Mouse (Mus musculus): ENCODE results near the gene Gpr162. TPM values are rescaled to one million over a fixed set of nuclear protein-coding genes. Genes with fewer than 3 reads are reported as not detected.

Gene Gpr162
- polyA plus RNA-seq, 1 experiment from 2014 or later: 3.4 TPM

GRCm38 (mm10) chr6:124879390-124879789, 15.6 kb upstream of the Gpr162 start:
- no peak overlapping the region for H3K4me3 ChIP-seq (replicated peaks)
- no peak for ATAC-seq (ENCODE audit: insufficient number of reproducible peaks, low FRiP score, low TSS enrichment, low read depth)
- no peaks in the 10 kb centered on the region for H3K9me3 ChIP-seq (replicated peaks)
- WGBS: 49% methylated on average over 6 of the region's 6 CpGs
- H3K27ac ChIP-seq (replicated peaks): no peak overlapping the region
- no peaks in the 10 kb centered on the region for H3K4me1 ChIP-seq
- H3K36me3 ChIP-seq: no peaks in the 10 kb centered on the region
- H3K9ac ChIP-seq: no peak overlapping the region
- no peaks in the 10 kb centered on the region for H3K27me3 ChIP-seq
- no peak overlapping the region for H3K4me2 ChIP-seq (replicated peaks)

DNA sequence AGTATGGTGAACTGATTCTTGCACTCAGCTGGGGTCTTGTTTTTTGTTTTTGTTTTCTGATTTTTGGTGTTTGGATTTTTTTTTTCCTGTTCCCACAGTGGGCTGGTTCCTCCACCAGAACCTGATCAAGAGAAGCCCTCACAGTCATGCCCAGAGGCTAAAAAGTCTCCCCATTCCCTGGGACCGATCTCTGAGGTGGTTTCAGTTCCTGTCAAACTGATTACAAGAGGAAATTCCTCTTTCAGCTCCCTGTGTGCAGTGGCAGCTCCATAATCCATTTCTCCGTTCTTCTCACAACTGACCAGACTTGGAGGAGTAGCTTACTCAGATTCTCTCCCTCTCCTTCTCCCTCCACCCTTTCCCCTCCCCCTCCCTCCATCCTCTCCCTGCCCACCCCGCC, 10.6 kb upstream of the Gpr162 start:
- no peaks in the 10 kb centered on the region for H3K4me1 ChIP-seq
- H3K4me3 ChIP-seq (replicated peaks): no peak overlapping the region
- no peaks in the 10 kb centered on the region for H3K9me3 ChIP-seq (replicated peaks)
- H3K27ac ChIP-seq (replicated peaks): no peak overlapping the region
- 25% methylated on average over 3 of the region's 3 CpGs for WGBS
- H3K27me3 ChIP-seq: no peaks in the 10 kb centered on the region
- no peaks in the 10 kb centered on the region for H3K36me3 ChIP-seq
- no peak overlapping the region for H3K9ac ChIP-seq
- H3K4me2 ChIP-seq (replicated peaks): no peak overlapping the region
- no peak for ATAC-seq (ENCODE audit: insufficient number of reproducible peaks, low FRiP score, low TSS enrichment, low read depth)

DNA sequence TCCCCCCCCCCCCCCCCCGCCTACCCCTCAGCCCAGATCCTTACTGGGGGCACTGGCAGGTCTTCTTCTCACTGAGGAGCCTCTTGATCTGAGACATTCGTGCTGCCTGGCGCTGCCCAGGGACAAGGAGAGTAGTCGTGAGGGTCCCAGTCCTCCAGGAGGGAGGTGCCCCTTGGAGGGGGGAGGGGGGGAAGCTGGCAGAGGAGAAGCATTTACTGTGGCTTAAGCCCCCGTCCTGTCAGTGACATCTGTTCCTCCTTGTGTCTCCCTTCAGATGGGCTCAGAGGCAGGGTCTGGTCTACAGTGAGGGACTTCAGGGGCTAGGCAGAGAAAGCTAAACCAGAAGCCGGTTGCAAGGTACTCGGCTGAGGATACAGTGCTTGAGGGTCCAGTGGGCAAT, 2.8 kb upstream of the Gpr162 start:
- Histone ChIP-seq H3K4me2 (replicated peaks) (no peak overlapping the region), H3K9ac (no peak overlapping the region), H3K9me3 (replicated peaks) (no peaks in the 10 kb centered on the region), H3K36me3 (no peaks in the 10 kb centered on the region), H3K4me1 (peaks cover 27% of the 10 kb centered on the region), H3K4me3 (replicated peaks) (no peak overlapping the region), H3K27ac (replicated peaks) (no peak overlapping the region), H3K27me3 (no peaks in the 10 kb centered on the region; the same call in none of the 2 replicates)
- 45% methylated on average over 6 of the region's 7 CpGs for WGBS
- ATAC-seq (ENCODE audit: insufficient number of reproducible peaks, low FRiP score, low TSS enrichment, low read depth): no peak

GRCm38 (mm10) chr6:124865766-124866362, 2.1 kb upstream of the Gpr162 start:
- H3K27ac ChIP-seq (replicated peaks): no peak overlapping the region
- no peaks in the 10 kb centered on the region; the same call in none of the 2 replicates for H3K27me3 ChIP-seq
- 0 out of 2 replicates have a peak overlapping the region, but pooled peaks have one; percentile 19 for H3K9ac ChIP-seq
- no peaks in the 10 kb centered on the region for H3K36me3 ChIP-seq
- no peak for ATAC-seq (ENCODE audit: insufficient number of reproducible peaks, low FRiP score, low TSS enrichment, low read depth)
- H3K4me3 ChIP-seq (replicated peaks): no peak overlapping the region
- WGBS: 48% methylated on average over 18 of the region's 18 CpGs
- peaks cover 31% of the 10 kb centered on the region for H3K4me1 ChIP-seq
- no peaks in the 10 kb centered on the region for H3K9me3 ChIP-seq (replicated peaks)
- no peak overlapping the region for H3K4me2 ChIP-seq (replicated peaks)

DNA sequence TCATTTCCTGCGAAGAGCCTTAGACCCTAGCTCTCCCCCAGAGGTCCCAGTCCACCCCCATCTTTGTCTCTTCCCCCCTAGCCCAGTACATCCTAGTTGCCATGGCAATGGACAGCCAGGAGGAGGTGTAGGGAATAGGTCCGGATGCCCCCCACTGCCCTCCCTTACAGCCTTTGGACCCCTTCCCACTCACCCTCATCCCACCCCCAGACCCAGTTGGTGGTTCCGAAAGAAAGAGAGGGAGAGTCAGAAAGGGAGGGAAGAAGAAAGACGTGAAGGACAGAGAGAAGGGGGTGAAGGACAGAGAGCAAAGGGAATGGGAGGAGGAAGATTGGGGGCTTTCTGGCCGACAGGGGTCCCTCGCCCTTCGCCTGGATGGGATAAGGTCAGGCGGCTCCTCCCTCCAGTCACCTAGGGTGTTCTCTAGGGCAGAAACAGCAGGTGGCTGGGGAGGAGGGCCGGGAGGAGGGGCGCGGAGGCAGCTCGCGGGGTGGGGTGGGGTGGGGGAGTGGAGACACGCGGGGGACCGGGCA, 592 bp downstream of the Gpr162 start:
- Histone ChIP-seq H3K4me2 (replicated peaks) (peak overlapping the region; percentile 76), H3K4me3 (replicated peaks) (peak overlapping the region; percentile 51), H3K9ac (peak overlapping the region; percentile 24), H3K36me3 (no peaks in the 10 kb centered on the region), H3K4me1 (peaks cover 54% of the 10 kb centered on the region), H3K27me3 (no peaks in the 10 kb centered on the region; the same call in none of the 2 replicates), H3K9me3 (replicated peaks) (no peaks in the 10 kb centered on the region), H3K27ac (replicated peaks) (no peak overlapping the region)
- WGBS: 2% methylated on average over 16 of the region's 16 CpGs
- no peak for ATAC-seq (ENCODE audit: insufficient number of reproducible peaks, low FRiP score, low TSS enrichment, low read depth)

DNA sequence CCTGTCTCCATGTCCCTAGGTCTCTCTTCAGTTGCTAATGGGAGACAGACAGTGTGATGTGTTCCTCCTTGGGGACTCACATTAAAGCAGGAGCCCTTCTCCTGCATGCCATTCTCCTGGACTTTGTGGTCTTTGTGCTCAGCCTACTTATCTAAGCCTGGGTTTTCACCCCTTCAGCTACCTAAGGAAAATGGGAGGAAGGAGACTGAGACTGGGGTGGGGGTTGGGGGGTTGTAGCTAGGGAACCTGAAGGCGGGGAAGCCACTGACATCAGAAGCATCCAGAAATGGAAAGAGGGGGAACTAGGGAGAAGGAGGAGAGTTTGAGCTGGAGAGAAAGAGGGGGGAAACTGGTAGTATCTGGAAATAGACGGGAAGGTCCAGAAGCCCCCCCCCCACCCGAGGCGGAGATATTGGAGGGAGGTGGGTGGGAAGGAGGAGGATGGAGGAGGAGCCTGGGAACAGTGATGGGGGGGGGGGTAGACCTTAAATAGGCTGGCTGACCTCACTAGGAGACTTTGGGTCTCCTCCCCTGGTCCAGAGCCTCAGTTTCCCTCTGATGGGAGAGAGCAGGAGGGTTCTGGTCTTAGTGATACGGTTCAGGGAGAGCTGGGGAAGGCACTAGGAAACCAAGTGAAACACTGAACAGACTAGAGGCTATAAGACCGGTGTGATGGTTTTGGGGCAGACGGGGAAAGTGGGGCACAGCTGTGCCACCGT, 1.2 kb downstream of the Gpr162 start:
- H3K27ac ChIP-seq (replicated peaks): no peak overlapping the region
- ATAC-seq (ENCODE audit: insufficient number of reproducible peaks, low FRiP score, low TSS enrichment, low read depth): no peak
- WGBS: 12% methylated on average over 8 of the region's 8 CpGs
- no peaks in the 10 kb centered on the region for H3K9me3 ChIP-seq (replicated peaks)
- peak overlapping the region; percentile 51 for H3K4me3 ChIP-seq (replicated peaks)
- peak overlapping the region; percentile 24; the same call in 1 of the 2 replicates for H3K9ac ChIP-seq
- no peaks in the 10 kb centered on the region for H3K36me3 ChIP-seq
- H3K27me3 ChIP-seq: no peaks in the 10 kb centered on the region; the same call in none of the 2 replicates
- peaks cover 60% of the 10 kb centered on the region for H3K4me1 ChIP-seq
- H3K4me2 ChIP-seq (replicated peaks): peak overlapping the region; percentile 76

GRCm38 (mm10) chr6:124861802-124862201, 2.0 kb downstream of the Gpr162 start:
- ATAC-seq (ENCODE audit: insufficient number of reproducible peaks, low FRiP score, low TSS enrichment, low read depth): no peak
- 30% methylated on average over 3 of the region's 3 CpGs for WGBS
- H3K27ac ChIP-seq (replicated peaks): no peak overlapping the region
- no peak overlapping the region for H3K9ac ChIP-seq
- H3K36me3 ChIP-seq: no peaks in the 10 kb centered on the region
- no peaks in the 10 kb centered on the region; the same call in none of the 2 replicates for H3K27me3 ChIP-seq
- H3K9me3 ChIP-seq (replicated peaks): no peaks in the 10 kb centered on the region
- H3K4me1 ChIP-seq: peaks cover 60% of the 10 kb centered on the region
- no peak overlapping the region for H3K4me2 ChIP-seq (replicated peaks)
- H3K4me3 ChIP-seq (replicated peaks): no peak overlapping the region

- Histone ChIP-seq H3K9ac (no peak overlapping the region), H3K27ac (replicated peaks) (no peak overlapping the region), H3K27me3 (no peaks in the 10 kb centered on the region; the same call in none of the 2 replicates), H3K9me3 (replicated peaks) (no peaks in the 10 kb centered on the region), H3K4me3 (replicated peaks) (no peak overlapping the region), H3K36me3 (no peaks in the 10 kb centered on the region), H3K4me2 (replicated peaks) (no peak overlapping the region), H3K4me1 (peaks cover 62% of the 10 kb centered on the region)
- 81% methylated on average over 19 of the region's 19 CpGs for WGBS
- no peak for ATAC-seq (ENCODE audit: insufficient number of reproducible peaks, low FRiP score, low TSS enrichment, low read depth)
These were observed 2.5 kb downstream of the Gpr162 start for GRCm38 (mm10) chr6:124861266-124861665.

DNA sequence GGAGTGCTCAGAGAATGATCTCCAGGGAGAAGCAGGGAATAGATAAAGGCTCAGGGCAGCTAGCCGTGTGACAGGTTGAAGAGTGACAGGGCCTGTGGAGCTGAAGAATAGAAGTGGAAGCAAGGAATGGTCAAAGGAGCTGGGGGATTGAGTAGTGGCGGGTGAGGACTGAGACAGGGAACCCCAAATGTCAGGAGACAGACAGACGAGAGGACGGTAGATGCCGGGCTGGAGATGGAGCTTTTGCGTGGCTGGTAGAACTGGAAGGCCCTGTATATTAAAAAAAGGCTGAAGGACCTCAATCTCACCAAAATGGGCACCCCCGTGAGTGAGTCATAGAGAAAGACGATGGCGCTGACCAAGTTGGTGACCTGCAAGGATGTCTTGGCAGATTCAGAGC, 3.3 kb downstream of the Gpr162 start:
- 85% methylated on average over 9 of the region's 9 CpGs for WGBS
- no peak for ATAC-seq (ENCODE audit: insufficient number of reproducible peaks, low FRiP score, low TSS enrichment, low read depth)
- Histone ChIP-seq H3K4me1 (peaks cover 70% of the 10 kb centered on the region), H3K27ac (replicated peaks) (no peak overlapping the region), H3K9me3 (replicated peaks) (no peaks in the 10 kb centered on the region), H3K27me3 (no peaks in the 10 kb centered on the region; the same call in none of the 2 replicates), H3K36me3 (no peaks in the 10 kb centered on the region), H3K4me2 (replicated peaks) (no peak overlapping the region), H3K9ac (no peak overlapping the region), H3K4me3 (replicated peaks) (no peak overlapping the region)

DNA sequence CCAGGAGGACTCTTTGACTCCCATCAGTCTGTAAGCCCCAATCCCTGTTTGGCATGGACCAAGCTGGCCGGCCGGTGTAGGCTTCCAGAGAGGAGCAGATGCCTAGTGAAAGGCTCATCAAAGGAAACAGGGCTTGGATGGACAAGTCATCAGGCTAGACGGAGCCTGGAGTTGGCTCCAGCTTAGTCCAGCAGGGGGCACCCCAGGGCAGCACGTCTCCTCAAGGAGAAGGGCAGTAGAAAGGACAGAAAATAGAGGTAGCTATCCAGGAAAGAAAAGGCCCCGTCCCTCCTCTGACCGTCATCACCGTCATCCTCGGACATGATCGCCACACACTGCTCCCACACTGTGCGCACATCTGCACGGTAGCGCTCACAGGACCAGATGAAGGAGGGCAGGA, 4.1 kb downstream of the Gpr162 start:
- H3K36me3 ChIP-seq: peaks cover 3% of the 10 kb centered on the region; the same call in 1 of the 2 replicates
- no peaks in the 10 kb centered on the region for H3K9me3 ChIP-seq (replicated peaks)
- no peak overlapping the region for H3K27ac ChIP-seq (replicated peaks)
- 10% methylated on average over 12 of the region's 12 CpGs for WGBS
- H3K4me2 ChIP-seq (replicated peaks): no peak overlapping the region
- H3K4me1 ChIP-seq: peaks cover 70% of the 10 kb centered on the region
- no peak overlapping the region for H3K9ac ChIP-seq
- ATAC-seq (ENCODE audit: insufficient number of reproducible peaks, low FRiP score, low TSS enrichment, low read depth): no peak
- no peaks in the 10 kb centered on the region; the same call in none of the 2 replicates for H3K27me3 ChIP-seq
- no peak overlapping the region for H3K4me3 ChIP-seq (replicated peaks)

- Histone ChIP-seq H3K27me3 (no peaks in the 10 kb centered on the region; the same call in 1 of the 2 replicates), H3K4me1 (peaks cover 64% of the 10 kb centered on the region), H3K4me3 (replicated peaks) (peak overlapping the region; percentile 85; the same call in 1 of the 2 replicates), H3K9me3 (replicated peaks) (no peaks in the 10 kb centered on the region), H3K9ac (no peak overlapping the region), H3K36me3 (peaks cover 11% of the 10 kb centered on the region), H3K27ac (replicated peaks) (0 out of 2 replicates have a peak overlapping the region, but pooled peaks have one; percentile 7), H3K4me2 (replicated peaks) (peak overlapping the region; percentile 76; the same call in 1 of the 2 replicates)
- no peak for ATAC-seq (ENCODE audit: insufficient number of reproducible peaks, low FRiP score, low TSS enrichment, low read depth)
- 76% methylated on average over 26 of the region's 28 CpGs for WGBS
These were observed 5.0 kb downstream of the Gpr162 start for GRCm38 (mm10) chr6:124858561-124859318.
